Mouse (Mus musculus) CH12.LX (cell line): Measurements from ENCODE around the gene Gm17655. TPM values are rescaled to one million over a fixed set of nuclear protein-coding genes. Genes with fewer than 3 reads are reported as not detected.
A peak's percentile ranks its signal among the peaks of the same experiment; 100 is the strongest.

Experiments
- DNase-seq: peaks from one replicate; pipeline ENCODE4 v3.0.0-alpha.2; 2013; ENCODE audit errors: extremely low read depth
- H3K27ac ChIP-seq: 2 replicates; pipeline ENCODE4 v1.5.1; 2012; ENCODE audit warnings: low read depth, mild to moderate bottlenecking, control low read depth, moderate library complexity; ENCODE audit not compliant: insufficient read depth
- H3K27me3 ChIP-seq: replicated peaks from 2 replicates; pipeline ENCODE3; 2012; ENCODE audit warnings: inconsistent platforms
- H3K36me3 ChIP-seq, 2 experiments: replicated peaks in 1 of 2; 2 replicates each; pipeline versions ENCODE3 to v1.6.1; 2012; ENCODE audit warnings: inconsistent platforms in 1 of 2, low read length in 1 of 2, mild to moderate bottlenecking in 1 of 2, mixed read lengths in 1 of 2, moderate library complexity in 1 of 2; ENCODE audit not compliant: control insufficient read depth in 1 of 2, insufficient read depth in 1 of 2
- H3K4me1 ChIP-seq, 2 experiments: 2 replicates each; pipeline ENCODE4 v1.6.1; 2012; ENCODE audit warnings: inconsistent platforms in 1 of 2, moderate library complexity in 1 of 2; ENCODE audit not compliant: insufficient read depth in 2 of 2, control insufficient read depth in 1 of 2
- H3K4me2 ChIP-seq: 2 replicates; pipeline ENCODE4 v1.6.1; 2012; ENCODE audit warnings: low read depth, mild to moderate bottlenecking, control low read depth; ENCODE audit not compliant: poor library complexity, insufficient read depth, severe bottlenecking
- H3K4me3 ChIP-seq, 3 experiments: fragments of 150-350 bp in 1 of 3; sonication (generic) in 1 of 3; replicated peaks in 1 of 3; 2 replicates each; pipeline versions ENCODE3 to v1.5.1; 2011 to 2012; ENCODE audit warnings: low read depth in 2 of 3, low read length in 2 of 3, mild to moderate bottlenecking in 2 of 3, moderate library complexity in 2 of 3, control low read depth in 1 of 3, improper control_type of control experiment in 1 of 3, inconsistent platforms in 1 of 3, mixed read lengths in 1 of 3; ENCODE audit not compliant: poor library complexity in 1 of 3
- H3K79me2 ChIP-seq: replicated peaks from 2 replicates; pipeline ENCODE4 v1.6.1; 2012; ENCODE audit warnings: mild to moderate bottlenecking, moderate library complexity; ENCODE audit not compliant: control insufficient read depth, poor library complexity, insufficient read depth, severe bottlenecking; ENCODE audit errors: extremely low read depth
- H3K9ac ChIP-seq: 2 replicates; pipeline ENCODE4 v1.6.1; 2012; ENCODE audit warnings: low read depth, mild to moderate bottlenecking, control low read depth, moderate library complexity; ENCODE audit not compliant: insufficient read depth
- H3K9me3 ChIP-seq: replicated peaks from 2 replicates; pipeline ENCODE3; 2012; ENCODE audit warnings: low read length, inconsistent platforms, mixed read lengths
- CHD2 ChIP-seq: IDR thresholded peaks from 2 replicates; pipeline ENCODE4 v1.6.1; 2011; ENCODE audit warnings: low read length, improper control_type of control experiment
- E2F4 ChIP-seq: IDR thresholded peaks from 2 replicates; pipeline ENCODE4 v1.6.1; 2011; ENCODE audit warnings: low read depth, low read length, improper control_type of control experiment; ENCODE audit not compliant: insufficient replicate concordance
- ELF1 ChIP-seq: IDR thresholded peaks from 2 replicates; pipeline ENCODE4 v1.6.1; 2014; ENCODE audit warnings: low read depth, mild to moderate bottlenecking, inconsistent platforms, low read length, improper control_type of control experiment
- EP300 ChIP-seq: IDR thresholded peaks from 2 replicates; pipeline ENCODE4 v1.6.1; 2011; ENCODE audit warnings: low read length, improper control_type of control experiment
- JUND ChIP-seq: conservative IDR thresholded peaks from 2 replicates; pipeline ENCODE4 v1.6.1; 2011; ENCODE audit warnings: low read depth, low read length, improper control_type of control experiment
- POLR2A ChIP-seq: IDR thresholded peaks from 2 replicates; pipeline ENCODE4 v1.6.1; 2011; ENCODE audit warnings: low read depth, mild to moderate bottlenecking, improper control_type of control experiment, low read length
- POLR2AphosphoS2 ChIP-seq: IDR thresholded peaks from 2 replicates; pipeline ENCODE4 v1.6.1; 2011; ENCODE audit warnings: low read depth, low read length, improper control_type of control experiment
- RAD21 ChIP-seq: IDR thresholded peaks from 2 replicates; pipeline ENCODE4 v1.6.1; 2011; ENCODE audit warnings: low read depth, mild to moderate bottlenecking, low read length, improper control_type of control experiment, moderate library complexity
- RCOR1 ChIP-seq: conservative IDR thresholded peaks from 2 replicates; pipeline ENCODE4 v1.6.1; 2012; ENCODE audit warnings: low read depth, mild to moderate bottlenecking, inconsistent platforms, low read length, improper control_type of control experiment
- SIN3A ChIP-seq: IDR thresholded peaks from 2 replicates; pipeline ENCODE4 v1.6.1; 2012; ENCODE audit warnings: low read length, improper control_type of control experiment, inconsistent platforms
- TBP ChIP-seq: conservative IDR thresholded peaks from 2 replicates; pipeline ENCODE4 v1.6.1; 2011; ENCODE audit warnings: low read depth, low read length, improper control_type of control experiment
- TCF12 ChIP-seq: IDR thresholded peaks from 2 replicates; pipeline ENCODE4 v1.6.1; 2014; ENCODE audit warnings: low read depth, mild to moderate bottlenecking, inconsistent platforms, low read length, improper control_type of control experiment
- dilution Hi-C: fragments of 300-500 bp; cut with MboI; formaldehyde crosslinking; loops from 2 replicates; pipeline ENCODE4 v1.14.3; 2020; ENCODE audit warnings: low sequenced_read_pairs; ENCODE audit not compliant: extremely low pct_unique_long_range_greater_than_20kb, extremely low pct_ligation_motif_present
- in situ Hi-C: fragments of 300-500 bp; cut with MboI; formaldehyde crosslinking; loops from 3 replicates; pipeline ENCODE4 v1.14.3; 2019; ENCODE audit warnings: low sequenced_read_pairs, low pct_ligation_motif_present, low pct_unique_long_range_greater_than_20kb, mixed read lengths
- polyA plus RNA-seq: library from polyadenylated mRNA; unstranded; fragments of >175 nt; gene quantifications from 2 replicates; pipeline ENCODE4 v1.2.1, GENCODE M21; 2012; ENCODE audit warnings: low read depth; ENCODE audit not compliant: insufficient read length
- total RNA-seq, 2 experiments: library from RNA; depleted of rRNA; stranded (reverse); fragments of 300-350 nt in 1 of 2; fragments of >200 nt in 1 of 2; gene quantifications; 2 replicates each; pipeline ENCODE4 v1.2.3; 2012 to 2014

Gene Gm17655
- total and polyA plus RNA-seq, 3 experiments = 2.3 to 4.7 (median 2.6) TPM

DNA sequence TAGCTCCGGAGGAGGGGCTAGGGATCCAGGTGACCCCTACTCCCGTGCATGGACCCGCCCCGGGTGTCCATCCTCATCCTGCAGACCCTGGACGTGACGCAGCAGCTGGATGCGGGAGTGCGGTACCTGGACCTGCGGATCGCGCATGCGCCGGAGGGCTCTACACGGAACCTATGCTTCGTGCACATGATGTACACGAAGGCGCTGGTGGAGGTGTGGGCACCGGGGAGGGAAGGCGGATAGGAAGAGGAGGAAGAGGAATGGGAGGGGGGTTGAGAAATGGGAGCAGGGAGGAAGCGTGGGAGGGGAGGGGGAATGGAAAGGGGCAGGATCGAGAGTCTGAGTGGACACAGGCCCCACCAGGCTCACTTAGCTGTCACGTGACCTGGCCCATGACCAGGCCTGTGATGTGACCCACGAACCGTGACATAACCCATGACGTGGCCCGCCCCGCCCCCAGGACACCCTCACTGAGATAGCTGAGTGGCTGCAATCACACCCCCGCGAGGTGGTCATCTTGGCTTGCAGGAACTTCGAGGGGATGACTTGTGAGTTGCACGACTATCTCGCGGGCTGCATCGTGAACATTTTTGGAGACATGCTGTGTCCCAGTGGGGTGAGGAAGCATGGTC lies 29.5 kb upstream of the Gm17655 start:
- in situ Hi-C loops = no loop called here
- DNase-seq = no peak
- TF ChIP-seq TBP (no peak), POLR2AphosphoS2 (no peak), POLR2A (no peak), JUND (no peak), RCOR1 (no peak), CHD2 (no peak), EP300 (no peak), RAD21 (no peak), SIN3A (no peak)
- TF ChIP-seq, all 38 proteins: peak for 0
- Histone ChIP-seq H3K4me2 (no peak overlapping the region), H3K79me2 (peaks cover 12% of the 10 kb centered on the region; the same call in 1 of the 2 replicates), H3K36me3 (peaks cover 48 to 53% of the 10 kb centered on the region in 2 experiments), H3K9ac (no peak overlapping the region), H3K27ac (no peak overlapping the region), H3K4me3 (no peak overlapping the region), H3K27me3 (no peaks in the 10 kb centered on the region), H3K9me3 (peaks cover 10% of the 10 kb centered on the region), H3K4me1 (peaks cover 22 to 24% of the 10 kb centered on the region in 2 experiments)
- dilution Hi-C loops = no loop called here

DNA sequence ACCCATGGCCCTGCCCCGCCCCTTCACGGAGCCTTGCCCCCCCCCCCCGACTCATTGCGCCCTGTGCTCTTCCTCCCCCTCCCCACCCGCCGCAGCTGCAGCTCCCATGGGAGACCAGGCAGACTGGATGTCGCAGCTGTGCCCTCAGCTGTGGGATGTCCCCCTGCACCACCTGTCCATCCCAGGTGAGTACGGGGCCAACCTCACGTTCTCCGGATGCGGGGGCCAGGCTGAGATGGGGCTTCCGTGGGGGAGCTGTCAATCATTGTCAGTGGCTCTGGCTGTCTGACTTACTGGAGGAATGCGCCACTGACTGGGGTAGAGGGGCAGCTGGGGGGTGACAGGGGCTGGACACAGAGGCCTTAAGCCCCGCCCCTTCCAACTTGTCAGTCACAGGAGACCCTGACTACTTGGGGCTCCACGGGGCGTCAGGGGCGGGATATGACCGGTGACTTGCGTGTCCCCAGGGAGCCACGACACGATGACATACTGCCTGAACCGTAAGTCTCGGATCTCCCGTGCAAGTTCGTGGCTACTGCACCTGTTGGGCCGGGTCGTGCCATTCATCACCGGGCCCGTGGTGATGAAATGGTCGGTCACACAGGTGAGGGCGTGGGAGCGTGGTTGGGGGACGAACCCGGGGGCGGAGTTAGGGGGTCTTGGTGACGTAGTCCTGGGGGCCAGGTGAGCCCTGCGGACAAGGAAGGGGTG lies 28.8 kb upstream of the Gm17655 start:
- DNase-seq = no peak
- peaks cover 14 to 17% of the 10 kb centered on the region in 2 experiments for H3K4me1 ChIP-seq

More for the DNA sequence above, 28.8 kb upstream of the Gm17655 start:
- Histone ChIP-seq H3K4me3 (no peak overlapping the region), H3K4me2 (no peak overlapping the region), H3K27me3 (no peaks in the 10 kb centered on the region), H3K9me3 (peaks cover 10% of the 10 kb centered on the region), H3K9ac (no peak overlapping the region), H3K36me3 (peaks cover 40 to 46% of the 10 kb centered on the region in 2 experiments), H3K27ac (no peak overlapping the region), H3K79me2 (peaks cover 5% of the 10 kb centered on the region; the same call in 1 of the 2 replicates)
- in situ Hi-C loops (no loop called here), dilution Hi-C loops (no loop called here)
- TF ChIP-seq E2F4 = no peak
- no peak for TF ChIP-seq ELF1
- 0 out of 2 replicates have a peak, but pooled peaks have one; percentile 19 for TF ChIP-seq TCF12
- no peak for TF ChIP-seq TBP
- no peak for TF ChIP-seq POLR2AphosphoS2
